Mouse (Mus musculus): ENCODE results near the gene Idi1. TPM values are rescaled to one million over a fixed set of nuclear protein-coding genes. Genes with fewer than 3 reads are reported as not detected.
"Not testable (repeated sequence)": the region's sequence is repeated elsewhere in the genome, so short reads cannot be mapped to it uniquely, and the experiment has no call there.

Gene Idi1
- total RNA-seq, 4 experiments from 2014 or later: 34.0 to 38.6 (median 37.6) TPM

GRCm38 (mm10) chr13:8886185-8886560, 872 bp downstream of the Idi1 start:
- no peak for DNase-seq (ENCODE audit: low spot score in 2 of 2)

GRCm38 (mm10) chr13:8888603-8889002, 3.3 kb downstream of the Idi1 start:
- no peak for DNase-seq (ENCODE audit: low spot score in 2 of 2)

- not testable (repeated sequence) for DNase-seq (ENCODE audit: low spot score in 2 of 2)
Observed at GRCm38 (mm10) chr13:8905986-8906385, 20.7 kb downstream of the Idi1 start.

- not testable (repeated sequence) for DNase-seq (ENCODE audit: low spot score in 2 of 2)
Observed at GRCm38 (mm10) chr13:8913890-8914289, 28.6 kb downstream of the Idi1 start.

GRCm38 (mm10) chr13:8933499-8933898, 48.2 kb downstream of the Idi1 start:
- no peak for DNase-seq (ENCODE audit: low spot score in 2 of 2)

- DNase-seq (ENCODE audit: low spot score in 2 of 2): not testable (repeated sequence)
Observed at GRCm38 (mm10) chr13:8937611-8938140, 52.4 kb downstream of the Idi1 start.

GRCm38 (mm10) chr13:8941110-8941509, 55.8 kb downstream of the Idi1 start:
- DNase-seq (ENCODE audit: low spot score in 2 of 2): not testable (repeated sequence)

GRCm38 (mm10) chr13:8941701-8942100, 56.4 kb downstream of the Idi1 start:
- DNase-seq (ENCODE audit: low spot score in 2 of 2): not testable (repeated sequence)

Small RNA genes within 50 kb of the gene (microRNA-seq; reads per million reads assigned to microRNA genes)
- gene Gm22750: 0 reads per million in 2 experiments

Other genes starting within 250 kb of the Idi1 start
- 100 to 1,000 TPM in 3 of 4 experiments, 10 to 100 TPM in 1; 82.9 to 119 (median 110) TPM for gene Wdr37, start 13.6 kb upstream of the Idi1 start, total RNA-seq (2022)
- gene Gm9745, start 62.7 kb downstream of the Idi1 start, total RNA-seq (2022): not detected
- not detected for gene Idi2, start 67.4 kb downstream of the Idi1 start, total RNA-seq (2022)
- 10 to 100 TPM; 40.5 to 46.4 (median 43.4) TPM for gene Gtpbp4, start 110.6 kb downstream of the Idi1 start, total RNA-seq (2022)
- 10 to 100 TPM; 69.6 to 73.1 (median 70.6) TPM for gene Larp4b, start 208.4 kb downstream of the Idi1 start, total RNA-seq (2022)